In genomic region chr8:12390640-12391365, GRCm38 (mm10) we compare ENCODE assay signal across 14 mouse cellular contexts. TPM values are rescaled to one million over a fixed set of nuclear protein-coding genes. Genes with fewer than 3 reads are reported as not detected.
DNase-seq lines count a peak whose midpoint lies in the region; ATAC-seq and TF ChIP-seq lines count a peak whose summit lies in the region.
"Had no signal": no experiment of that assay in that cellular context is flagged by ENCODE, and none has a peak within 500 bp of the region (broad histone marks: within the 10 kb centered on the region; RNA-seq: fewer than 3 reads in every experiment).

No protein-coding gene starts in this region.

- H3K4me3 ChIP-seq in ES-Bruce4 (ENCODE audit: low read depth, low read length): no peak overlapping the region
- peak overlapping the region; percentile 30 for H3K4me3 ChIP-seq in forebrain, embryonic 16.5 days (replicated peaks; ENCODE audit: low read length)
- peak overlapping the region; percentile 26 for H3K4me3 ChIP-seq in midbrain, embryonic 13.5 days (replicated peaks)
- H3K4me3 ChIP-seq: neural tube, embryonic 13.5 days had no signal

- DNase-seq in R1 (ENCODE audit: low read depth, low spot score): peak; percentile 21
- DNase-seq in kidney, adult 18-20 months: no peak
- DNase-seq in right cerebral cortex, postnatal 14 days: no peak

- TF ChIP-seq EP300 in ES-Bruce4 (IDR thresholded peaks at IDR 0.05; ENCODE audit: insufficient read depth, low read depth, low read length): no peak

- no peak for TF ChIP-seq CTCF in ES-Bruce4 (IDR thresholded peaks at IDR 0.05; ENCODE audit: low read depth, low read length)

- no peaks in the 10 kb centered on the region for H3K9me3 ChIP-seq in ES-Bruce4 (replicated peaks; ENCODE audit: control insufficient read depth, insufficient read depth, low read length, poor library complexity, severe bottlenecking)
- H3K9me3 ChIP-seq in forebrain, embryonic 16.5 days (ENCODE audit: control insufficient read depth, low read length): no peaks in the 10 kb centered on the region
- H3K9me3 ChIP-seq in midbrain, embryonic 13.5 days: no peaks in the 10 kb centered on the region
- H3K9me3 ChIP-seq: neural tube, embryonic 13.5 days had no signal

- no peaks in the 10 kb centered on the region for H3K36me3 ChIP-seq in ES-Bruce4 (ENCODE audit: control insufficient read depth, insufficient read depth, low read length, poor library complexity, severe bottlenecking)
- H3K36me3 ChIP-seq in forebrain, embryonic 16.5 days (ENCODE audit: control insufficient read depth, insufficient read depth): no peaks in the 10 kb centered on the region
- no peaks in the 10 kb centered on the region for H3K36me3 ChIP-seq in midbrain, embryonic 13.5 days
- H3K36me3 ChIP-seq: G1E; neural tube, embryonic 13.5 days had no signal

- TF ChIP-seq POLR2A in ES-Bruce4 (IDR thresholded peaks at IDR 0.05; ENCODE audit: insufficient read depth, low read length): no peak

- peaks cover 71% of the 10 kb centered on the region for H3K27me3 ChIP-seq in ES-Bruce4 (ENCODE audit: control insufficient read depth, insufficient read depth, low read length, poor library complexity, severe bottlenecking)
- peaks cover 15% of the 10 kb centered on the region for H3K27me3 ChIP-seq in forebrain, embryonic 16.5 days (replicated peaks; ENCODE audit: control insufficient read depth, insufficient read depth, low read length)
- peaks cover 72% of the 10 kb centered on the region for H3K27me3 ChIP-seq in midbrain, embryonic 13.5 days

- H3K4me1 ChIP-seq in ES-Bruce4 (ENCODE audit: control insufficient read depth, insufficient read depth, low read length): no peaks in the 10 kb centered on the region
- peaks cover 40% of the 10 kb centered on the region for H3K4me1 ChIP-seq in forebrain, embryonic 16.5 days (replicated peaks; ENCODE audit: control insufficient read depth, insufficient read depth, low read length)
- H3K4me1 ChIP-seq in midbrain, embryonic 13.5 days (replicated peaks): peaks cover 70% of the 10 kb centered on the region

- H3K27ac ChIP-seq in ES-Bruce4 (ENCODE audit: insufficient read depth, low read length): no peak overlapping the region
- H3K27ac ChIP-seq in forebrain, embryonic 16.5 days (ENCODE audit: low read length): peak overlapping the region; percentile 86
- no peak overlapping the region for H3K27ac ChIP-seq in midbrain, embryonic 13.5 days
- H3K27ac ChIP-seq: neural tube, embryonic 13.5 days had no signal

- no peak for ATAC-seq in forebrain, embryonic 16.5 days
- ATAC-seq in midbrain, embryonic 13.5 days: no peak
- no peak for ATAC-seq in megakaryocyte, adult 5-6 weeks (ENCODE audit: poor library complexity, severe bottlenecking)

- peak overlapping the region; percentile 31; the same call in 1 of the 2 replicates for H3K9ac ChIP-seq in ES-Bruce4 (ENCODE audit: low read depth, poor library complexity, severe bottlenecking)
- H3K9ac ChIP-seq in forebrain, embryonic 16.5 days (replicated peaks; ENCODE audit: low read depth, low read length): peak overlapping the region; percentile 41
- peak overlapping the region; percentile 54; the same call in 1 of the 2 replicates for H3K9ac ChIP-seq in midbrain, embryonic 13.5 days (replicated peaks)
- H3K9ac ChIP-seq: neural tube, embryonic 13.5 days had no signal

- WGBS in forebrain, embryonic 16.5 days: 4% methylated on average over 38 of the region's 38 CpGs
- 2% methylated on average over 38 of the region's 38 CpGs for WGBS in midbrain, embryonic 13.5 days

- H3K4me2 ChIP-seq in forebrain, embryonic 16.5 days (ENCODE audit: low read length): peak overlapping the region; percentile 48
- peak overlapping the region; percentile 45 for H3K4me2 ChIP-seq in midbrain, embryonic 13.5 days (replicated peaks)
- H3K4me2 ChIP-seq: neural tube, embryonic 13.5 days had no signal

RNA-seq across cellular contexts. Expression of gene Sox1, which starts 4.3 kb away (rescaled TPM):
- polyA plus RNA-seq in ES-Bruce4 (2011; ENCODE audit: insufficient read depth, insufficient read length, low read depth, missing spikeins): 0.37 and 0.50 TPM in 2 replicates
- polyA plus RNA-seq in forebrain, embryonic 16.5 days (2015; fragmentation: Nextera tagmentation; extraction: Ambion mirVana): 4.4 and 4.5 TPM in 2 replicates
- 3.1 and 3.6 TPM in 2 replicates for polyA plus RNA-seq in midbrain, embryonic 13.5 days (2015; fragmentation: Nextera tagmentation; extraction: Ambion mirVana)
- total RNA-seq in megakaryocyte, adult 5-6 weeks (2015): not detected in 2 replicates
- total RNA-seq in megakaryocyte, adult 5-6 weeks (2017): not detected in 2 replicates
- total RNA-seq: adrenal gland, adult 18-20 months; gastrocnemius, postnatal 4 days; hematopoietic stem cell, adult 5-6 weeks had no signal
- polyA plus RNA-seq: embryonic facial prominence, embryonic 14.5 days; G1E; small intestine, adult 2 months had no signal
